Mouse (Mus musculus) cerebellum, adult 2 months (tissue): ENCODE results near the gene P4ha2. TPM values are rescaled to one million over a fixed set of nuclear protein-coding genes. Genes with fewer than 3 reads are reported as not detected.
"Not testable (repeated sequence)": the region's sequence is repeated elsewhere in the genome, so short reads cannot be mapped to it uniquely, and the experiment has no call there.

ENCODE experiments used
- DNase-seq, 2 experiments: peaks; one replicate each; pipeline ENCODE4 v3.0.0; 2021
- H3K27ac ChIP-seq: fragments of 200-500 bp; 2 replicates; pipeline ENCODE4 v1.5.1; 2012; ENCODE audit warnings: low read length, control low read depth, inconsistent platforms; ENCODE audit not compliant: insufficient read depth
- H3K27me3 ChIP-seq: fragments of 200-500 bp; 2 replicates; pipeline ENCODE4 v1.6.1; 2012; ENCODE audit warnings: inconsistent platforms, mild to moderate bottlenecking, low read length, moderate library complexity; ENCODE audit not compliant: control insufficient read depth, insufficient read depth
- H3K4me1 ChIP-seq: fragments of 200-500 bp; 2 replicates; pipeline ENCODE4 v1.6.1; 2011; ENCODE audit warnings: low read length; ENCODE audit not compliant: control insufficient read depth, insufficient read depth
- H3K4me3 ChIP-seq: fragments of 200-500 bp; replicated peaks from 2 replicates; pipeline ENCODE3; 2011; ENCODE audit warnings: mild to moderate bottlenecking, low read depth, low read length, control low read depth; ENCODE audit not compliant: insufficient read depth
- CTCF ChIP-seq: fragments of 200-500 bp; IDR thresholded peaks from 2 replicates; pipeline ENCODE4 v1.5.1; 2011; ENCODE audit warnings: low read depth, mild to moderate bottlenecking, control low read depth, low read length, moderate library complexity, borderline replicate concordance; ENCODE audit not compliant: insufficient read depth
- POLR2A ChIP-seq: fragments of 200-500 bp; IDR thresholded peaks from 2 replicates; pipeline ENCODE4 v1.6.1; 2011; ENCODE audit warnings: low read length, control low read depth, borderline replicate concordance; ENCODE audit not compliant: insufficient read depth
- WGBS: fragments of 180-500 bp; shearing (Covaris S2); methylation state at CpG from one replicate; pipeline ENCODE4 v1.1.7; 2018; 5-methylcytosine and 5-hydroxymethylcytosine counted together
- polyA plus RNA-seq: library from polyadenylated mRNA; depleted of rRNA; stranded (reverse); fragments of >200 nt; gene quantifications from 2 replicates; pipeline ENCODE4 v1.2.3, GENCODE M21; 2012

Gene P4ha2
- polyA plus RNA-seq, 1 experiment = 13.6 TPM

DNA sequence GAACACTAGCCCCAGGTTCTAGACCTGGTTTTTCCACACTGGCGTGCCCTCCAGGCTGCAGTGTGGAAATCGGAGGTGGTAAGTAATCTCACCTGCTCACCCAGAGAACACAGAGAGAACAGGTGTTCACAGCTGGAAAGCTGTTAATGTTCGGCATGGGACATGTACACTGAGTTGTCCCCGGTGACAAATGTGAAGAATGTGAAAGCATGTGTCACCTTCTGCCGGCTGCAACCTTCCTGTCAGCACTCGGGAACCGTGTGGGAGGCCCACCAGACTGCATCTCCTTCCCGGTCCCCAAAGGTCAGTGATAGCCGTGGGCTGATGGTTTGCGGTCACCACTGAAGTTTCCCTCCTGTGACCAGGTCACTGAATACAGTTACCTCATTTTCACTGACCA is 32.4 kb downstream of the P4ha2 start:
- DNase-seq = no peak
- TF ChIP-seq CTCF (no peak), POLR2A (no peak)
- H3K4me1 ChIP-seq = no peaks in the 10 kb centered on the region
- H3K27me3 ChIP-seq = no peaks in the 10 kb centered on the region
- H3K27ac ChIP-seq = no peak overlapping the region
- 85% methylated on average over 10 of the region's 10 CpGs for WGBS
- H3K4me3 ChIP-seq = no peak overlapping the region

DNA sequence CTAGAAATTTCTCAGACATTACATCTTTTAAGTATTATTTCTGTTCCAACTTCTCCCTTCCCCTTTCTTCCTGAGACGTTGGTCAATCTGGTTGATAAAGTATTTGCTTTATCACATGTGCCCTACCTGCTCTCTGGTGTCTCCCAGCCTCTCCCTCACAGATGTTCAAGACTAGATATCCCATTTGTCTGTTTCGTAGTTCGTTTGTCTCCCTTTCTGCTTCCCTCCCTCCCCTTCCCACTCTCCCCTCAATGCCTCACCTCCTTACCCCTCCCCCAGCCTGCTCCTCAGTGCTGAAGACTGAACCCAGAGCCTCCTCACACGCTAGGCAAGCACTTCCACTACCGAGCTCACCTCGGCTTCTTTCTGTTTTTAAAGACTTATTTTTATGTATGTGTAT is 35.0 kb downstream of the P4ha2 start:
- no peak for DNase-seq
- Histone ChIP-seq H3K27me3 (no peaks in the 10 kb centered on the region), H3K27ac (no peak overlapping the region), H3K4me3 (no peak overlapping the region), H3K4me1 (no peaks in the 10 kb centered on the region)
- 80% methylated on average over 6 of the region's 6 CpGs for WGBS
- no peak for TF ChIP-seq CTCF
- TF ChIP-seq POLR2A = no peak

DNA sequence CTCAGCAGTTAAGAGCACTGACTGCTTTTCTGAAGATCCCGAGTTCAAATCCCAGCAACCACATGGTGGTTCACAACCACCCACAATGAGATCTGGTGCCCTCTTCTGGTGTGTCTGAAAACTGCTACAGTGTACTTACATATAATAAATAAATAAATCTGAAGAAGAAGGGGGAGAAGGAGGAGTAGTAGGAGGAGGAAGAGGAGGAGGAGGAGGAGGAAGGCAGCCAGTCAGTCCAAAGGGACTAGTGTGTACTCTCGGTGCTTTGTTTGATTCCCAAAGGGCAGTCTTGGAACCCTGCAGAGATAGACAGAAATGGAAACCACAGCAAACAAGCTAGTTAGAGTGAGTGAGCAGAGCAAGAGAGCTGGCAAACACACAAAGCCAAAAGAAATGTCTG is 40.3 kb downstream of the P4ha2 start:
- 32% methylated on average over 2 of the region's 2 CpGs for WGBS
- H3K4me3 ChIP-seq, H3K27me3 ChIP-seq, H3K4me1 ChIP-seq, DNase-seq, H3K27ac ChIP-seq: not testable (repeated sequence)

DNA sequence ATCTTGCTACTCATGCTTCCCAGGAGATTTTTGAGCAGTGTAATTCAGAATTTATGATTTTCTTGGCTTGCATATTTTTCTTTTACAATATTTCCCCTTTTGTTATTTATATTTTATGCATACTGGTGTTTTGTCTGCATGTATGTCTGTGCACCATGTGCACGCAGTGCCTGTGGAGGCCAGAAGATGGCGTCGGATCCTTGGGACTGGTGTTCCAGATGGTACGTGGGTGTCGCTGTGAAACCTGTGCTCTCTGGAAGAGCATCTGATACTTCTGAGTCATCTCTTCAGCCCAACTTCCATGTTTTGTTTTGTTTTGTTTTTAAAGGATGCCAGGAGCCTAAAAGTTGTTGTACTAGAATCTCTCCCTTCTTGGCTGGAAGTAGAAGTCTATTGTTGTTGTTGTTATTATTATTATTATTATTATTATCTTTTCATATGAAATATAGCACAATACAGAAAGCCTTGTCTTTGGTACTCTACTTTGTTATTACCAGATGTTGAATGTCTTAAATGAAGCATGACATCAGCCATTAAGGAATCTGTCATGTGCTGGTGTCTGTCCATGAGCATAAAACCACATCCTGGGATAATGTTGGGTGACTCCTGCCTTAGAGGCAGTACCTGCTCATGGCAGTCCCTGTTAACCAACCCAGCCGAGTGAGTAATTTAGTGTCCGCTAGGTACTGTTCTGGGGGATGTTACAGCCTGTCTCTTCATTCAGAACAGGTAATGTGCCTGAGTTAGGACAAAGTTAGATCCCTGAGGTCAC is 41.5 kb downstream of the P4ha2 start:
- no peak for TF ChIP-seq POLR2A
- TF ChIP-seq CTCF = no peak
- no peaks in the 10 kb centered on the region for H3K27me3 ChIP-seq
- DNase-seq = no peak
- WGBS = 87% methylated on average over 7 of the region's 7 CpGs
- H3K4me1 ChIP-seq = no peaks in the 10 kb centered on the region
- H3K4me3 ChIP-seq = no peak overlapping the region
- H3K27ac ChIP-seq = no peak overlapping the region

DNA sequence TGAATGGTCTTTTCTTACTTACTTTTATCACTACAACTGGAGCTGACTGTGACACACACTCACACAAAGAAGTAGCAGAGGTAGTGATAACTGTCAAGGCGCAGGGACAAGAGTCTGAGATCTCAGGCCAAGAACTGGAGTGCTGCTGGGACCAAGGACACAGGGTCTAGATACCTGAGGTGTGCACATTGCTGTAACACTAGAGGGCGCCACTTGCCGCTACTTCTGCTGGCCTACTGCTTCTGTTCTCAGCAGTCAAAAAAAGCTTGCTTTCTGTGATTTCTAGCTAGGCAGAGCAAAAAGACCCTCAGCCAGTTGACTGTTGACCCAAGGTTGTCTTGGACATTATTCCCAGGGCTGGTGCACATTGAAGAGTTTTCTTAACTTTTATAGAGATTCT is 45.0 kb downstream of the P4ha2 start:
- no peak overlapping the region for H3K27ac ChIP-seq
- no peaks in the 10 kb centered on the region for H3K4me1 ChIP-seq
- no peaks in the 10 kb centered on the region for H3K27me3 ChIP-seq
- WGBS = 29% methylated on average over 3 of the region's 3 CpGs
- DNase-seq = peak; percentile 69 to 76
- no peak overlapping the region for H3K4me3 ChIP-seq
- TF ChIP-seq POLR2A (no peak), CTCF (peak; percentile 95)

DNA sequence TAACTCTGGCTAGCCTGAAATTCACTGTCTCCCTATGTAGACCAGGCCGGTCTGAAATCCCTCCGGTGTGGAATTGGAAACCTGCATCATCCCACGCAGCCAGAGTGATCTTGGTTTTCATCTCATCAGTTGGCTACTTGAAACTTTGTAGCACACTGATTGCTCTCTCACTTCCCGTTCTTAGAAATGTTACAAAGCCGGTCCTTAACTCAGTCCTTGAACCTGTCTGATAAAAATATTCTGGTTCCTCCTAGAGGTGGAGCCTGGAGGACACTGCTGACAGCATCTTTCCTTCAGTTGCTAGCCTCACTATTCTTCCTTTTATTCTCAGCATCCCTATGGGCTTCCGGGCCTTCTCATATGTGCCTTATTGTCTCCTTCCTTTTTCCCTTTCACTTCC is 46.1 kb downstream of the P4ha2 start:
- no peak for TF ChIP-seq POLR2A
- TF ChIP-seq CTCF = no peak
- 82% methylated on average over 6 of the region's 6 CpGs for WGBS
- H3K4me3 ChIP-seq = no peak overlapping the region

DNA sequence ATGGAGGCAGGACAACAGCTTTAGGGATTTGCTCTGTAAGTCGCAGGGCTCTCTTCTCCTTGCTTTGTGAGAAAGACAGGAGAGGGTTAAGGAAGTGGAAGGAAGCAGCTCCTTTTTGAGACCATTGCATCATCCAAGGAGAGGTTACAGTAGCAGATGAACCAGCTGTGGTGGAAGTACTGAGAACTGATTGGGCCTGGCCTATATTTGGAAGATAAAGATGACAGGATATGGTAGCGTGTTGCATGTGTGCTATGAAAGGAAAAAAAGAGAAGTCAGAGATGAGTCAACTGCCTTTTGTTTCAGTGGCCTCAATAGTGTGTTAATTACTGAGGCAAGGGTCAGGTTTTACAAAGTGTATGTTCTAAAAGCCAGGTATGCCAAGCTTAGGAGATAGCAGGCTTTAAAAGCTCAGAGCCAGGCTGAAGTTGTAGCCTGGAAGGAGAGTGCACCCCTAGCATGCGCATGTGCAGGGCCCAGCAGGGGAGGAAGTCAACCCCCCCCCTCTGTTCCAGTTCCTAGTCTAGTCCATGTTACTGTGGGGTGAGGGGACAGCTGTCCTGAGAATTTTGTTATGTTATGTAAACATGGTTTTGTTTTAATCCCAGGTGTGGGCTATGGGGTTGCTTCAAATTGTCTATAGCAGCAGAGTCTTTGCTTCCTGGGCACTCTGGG is 50.0 kb downstream of the P4ha2 start:
- no peaks in the 10 kb centered on the region; the same call in 1 of the 2 replicates for H3K4me1 ChIP-seq
- H3K4me3 ChIP-seq = no peak overlapping the region
- TF ChIP-seq CTCF = no peak
- no peak for TF ChIP-seq POLR2A
- H3K27ac ChIP-seq = no peak overlapping the region
- no peak for DNase-seq
- whole genome bisulfite sequencing = 92% methylated on average over 3 of the region's 3 CpGs
- H3K27me3 ChIP-seq = no peaks in the 10 kb centered on the region

More for the DNA sequence above, 46.1 kb downstream of the P4ha2 start:
- no peaks in the 10 kb centered on the region for H3K4me1 ChIP-seq
- DNase-seq = no peak
- no peaks in the 10 kb centered on the region for H3K27me3 ChIP-seq
- no peak overlapping the region for H3K27ac ChIP-seq

DNA sequence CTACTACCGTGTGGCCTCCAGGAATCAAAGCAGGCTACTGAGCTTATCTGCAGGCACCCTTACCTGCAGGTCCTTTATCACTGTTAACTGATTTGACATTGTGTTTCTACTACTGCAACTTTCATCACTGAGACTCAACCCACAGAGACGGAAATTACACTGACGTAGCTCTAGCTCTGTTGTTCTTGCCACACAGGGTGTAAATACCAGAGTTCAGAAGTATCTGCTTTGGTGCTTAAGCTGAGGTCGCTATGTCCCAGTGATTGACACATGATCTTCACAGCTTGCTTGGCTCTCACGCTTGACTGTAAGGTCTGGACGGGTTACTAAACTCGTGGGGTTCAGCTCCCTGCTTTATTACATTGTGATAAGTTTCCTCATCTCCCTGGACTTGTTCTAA is 51.2 kb downstream of the P4ha2 start:
- H3K27ac ChIP-seq = no peak overlapping the region
- H3K4me3 ChIP-seq = no peak overlapping the region
- DNase-seq = no peak
- TF ChIP-seq CTCF (no peak), POLR2A (no peak)
- no peaks in the 10 kb centered on the region for H3K27me3 ChIP-seq
- H3K4me1 ChIP-seq = peaks cover 6% of the 10 kb centered on the region; the same call in 1 of the 2 replicates
- 67% methylated on average over 7 of the region's 7 CpGs for WGBS
